Mouse (Mus musculus) testis, adult 2 months (tissue): ENCODE measurements around the gene Cacng7. TPM values are rescaled to one million over a fixed set of nuclear protein-coding genes. Genes with fewer than 3 reads are reported as not detected.

Experiments
- H3K27ac ChIP-seq: fragments of 200-500 bp; 2 replicates; pipeline ENCODE4 v1.5.1; 2012; ENCODE audit warnings: low read depth, low read length; ENCODE audit not compliant: control insufficient read depth, insufficient read depth
- H3K27me3 ChIP-seq: fragments of 200-500 bp; 2 replicates; pipeline ENCODE4 v1.6.1; 2012; ENCODE audit warnings: mild to moderate bottlenecking, low read length, moderate library complexity; ENCODE audit not compliant: control insufficient read depth, insufficient read depth
- H3K36me3 ChIP-seq: fragments of 200-500 bp; 2 replicates; pipeline ENCODE4 v1.6.1; 2012; ENCODE audit warnings: mild to moderate bottlenecking, low read length; ENCODE audit not compliant: control insufficient read depth, insufficient read depth
- H3K4me1 ChIP-seq: fragments of 200-500 bp; 2 replicates; pipeline ENCODE4 v1.6.1; 2012; ENCODE audit warnings: low read length; ENCODE audit not compliant: control insufficient read depth, insufficient read depth
- H3K4me3 ChIP-seq: fragments of 200-500 bp; 2 replicates; pipeline ENCODE4 v1.5.1; 2012; ENCODE audit warnings: low read depth, mild to moderate bottlenecking, low read length, moderate library complexity, mixed read lengths; ENCODE audit not compliant: control insufficient read depth
- CTCF ChIP-seq: fragments of 200-500 bp; IDR thresholded peaks from 2 replicates; pipeline ENCODE4 v1.5.1; 2012; ENCODE audit warnings: low read depth, mild to moderate bottlenecking, inconsistent platforms, low read length, moderate library complexity; ENCODE audit not compliant: control insufficient read depth, insufficient read depth, insufficient replicate concordance
- POLR2A ChIP-seq: fragments of 200-500 bp; IDR thresholded peaks from 2 replicates; pipeline ENCODE4 v1.6.1; 2012; ENCODE audit warnings: low read depth, mild to moderate bottlenecking, inconsistent platforms, low read length, moderate library complexity; ENCODE audit not compliant: control insufficient read depth
- polyA plus RNA-seq: library from polyadenylated mRNA; depleted of rRNA; stranded (reverse); fragments of >200 nt; gene quantifications from 2 replicates; pipeline ENCODE4 v1.2.3, GENCODE M21; 2012

Cacng7 gene
- polyA plus RNA-seq, 1 experiment: 1.9 TPM

DNA sequence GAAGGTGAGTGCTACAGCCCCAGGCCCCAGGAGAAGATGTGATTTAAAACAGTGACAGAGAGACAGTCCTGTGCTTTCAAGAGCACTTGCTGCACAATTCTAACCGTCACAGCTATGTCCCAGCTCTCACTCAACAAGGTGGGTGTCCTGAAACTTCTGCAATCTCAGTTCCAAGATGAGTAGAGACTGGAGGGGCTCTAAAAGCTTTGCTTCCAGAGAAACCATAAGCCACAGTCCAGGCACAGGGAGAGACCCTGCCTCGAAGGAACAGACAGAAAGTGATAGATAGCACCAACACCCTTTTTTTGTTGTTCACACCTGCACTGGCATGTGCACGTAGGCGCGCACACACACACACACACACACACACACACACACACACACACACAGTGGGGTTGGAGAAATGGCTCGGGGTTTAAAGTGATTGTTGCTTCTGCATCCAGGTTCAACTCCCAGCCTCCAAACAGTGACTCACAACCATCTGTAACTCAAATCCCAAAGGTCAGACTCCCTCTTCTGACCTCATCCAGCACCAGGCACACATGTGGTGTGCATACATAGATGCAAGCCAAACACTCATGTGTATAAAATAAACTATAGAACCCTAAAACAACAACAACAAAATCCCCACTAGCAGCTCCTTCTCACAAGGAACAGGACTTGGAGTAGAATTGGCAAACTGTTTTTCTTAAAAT is 53.4 kb downstream of the Cacng7 start:
- H3K27me3 ChIP-seq: no peaks in the 10 kb centered on the region
- no peak overlapping the region for H3K4me3 ChIP-seq
- H3K4me1 ChIP-seq: peaks cover 11% of the 10 kb centered on the region
- H3K27ac ChIP-seq: no peak overlapping the region
- no peak for TF ChIP-seq CTCF
- TF ChIP-seq POLR2A: no peak
- no peaks in the 10 kb centered on the region; the same call in 1 of the 2 replicates for H3K36me3 ChIP-seq

DNA sequence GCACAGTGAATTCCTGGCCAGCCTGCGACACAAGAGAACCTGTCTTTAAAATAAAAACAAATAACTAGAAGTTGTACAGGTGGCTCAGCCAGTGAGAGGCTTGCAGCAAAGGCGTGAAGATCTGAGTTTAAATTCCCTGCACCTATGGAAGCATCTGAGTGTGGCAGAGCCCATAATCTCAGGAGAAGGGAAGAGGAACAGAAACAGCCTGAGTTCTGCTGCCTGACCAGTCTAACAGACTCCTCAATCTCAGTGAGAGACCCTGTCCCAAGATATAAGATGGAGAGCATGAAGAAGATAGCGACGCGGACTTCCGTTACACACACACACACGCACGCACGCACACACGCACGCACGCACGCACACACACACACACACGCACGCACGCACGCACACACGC is 55.0 kb downstream of the Cacng7 start:
- no peak for TF ChIP-seq POLR2A
- no peak for TF ChIP-seq CTCF

DNA sequence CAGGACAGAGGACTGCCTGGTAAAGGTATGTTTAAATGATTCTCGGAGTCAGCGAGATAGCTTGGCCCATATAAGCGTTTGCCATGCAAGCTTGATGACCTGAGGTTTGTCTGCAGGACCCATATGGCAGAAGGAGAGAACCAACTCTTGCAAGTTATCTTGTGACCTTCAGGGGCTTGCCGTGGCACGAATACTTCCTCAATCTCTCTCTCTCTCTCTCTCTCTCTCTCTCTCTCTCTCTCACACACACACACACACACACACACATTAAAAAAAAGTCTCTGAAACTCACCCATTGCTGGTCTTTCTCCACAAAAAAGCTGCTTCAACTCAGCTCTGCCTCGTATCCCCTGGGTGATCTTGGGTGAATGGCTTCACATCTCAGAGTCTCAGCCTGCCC is 56.1 kb downstream of the Cacng7 start:
- Histone ChIP-seq H3K36me3 (no peaks in the 10 kb centered on the region; the same call in 1 of the 2 replicates), H3K4me1 (peaks cover 17% of the 10 kb centered on the region), H3K4me3 (peak overlapping the region; percentile 63), H3K27ac (no peak overlapping the region), H3K27me3 (no peaks in the 10 kb centered on the region)
- TF ChIP-seq POLR2A: no peak
- no peak for TF ChIP-seq CTCF

More for the DNA sequence above, 55.0 kb downstream of the Cacng7 start:
- H3K27me3 ChIP-seq: no peaks in the 10 kb centered on the region
- H3K4me3 ChIP-seq: peak overlapping the region; percentile 79
- no peaks in the 10 kb centered on the region; the same call in 1 of the 2 replicates for H3K36me3 ChIP-seq
- H3K27ac ChIP-seq: peak overlapping the region; percentile 80
- H3K4me1 ChIP-seq: peaks cover 17% of the 10 kb centered on the region

DNA sequence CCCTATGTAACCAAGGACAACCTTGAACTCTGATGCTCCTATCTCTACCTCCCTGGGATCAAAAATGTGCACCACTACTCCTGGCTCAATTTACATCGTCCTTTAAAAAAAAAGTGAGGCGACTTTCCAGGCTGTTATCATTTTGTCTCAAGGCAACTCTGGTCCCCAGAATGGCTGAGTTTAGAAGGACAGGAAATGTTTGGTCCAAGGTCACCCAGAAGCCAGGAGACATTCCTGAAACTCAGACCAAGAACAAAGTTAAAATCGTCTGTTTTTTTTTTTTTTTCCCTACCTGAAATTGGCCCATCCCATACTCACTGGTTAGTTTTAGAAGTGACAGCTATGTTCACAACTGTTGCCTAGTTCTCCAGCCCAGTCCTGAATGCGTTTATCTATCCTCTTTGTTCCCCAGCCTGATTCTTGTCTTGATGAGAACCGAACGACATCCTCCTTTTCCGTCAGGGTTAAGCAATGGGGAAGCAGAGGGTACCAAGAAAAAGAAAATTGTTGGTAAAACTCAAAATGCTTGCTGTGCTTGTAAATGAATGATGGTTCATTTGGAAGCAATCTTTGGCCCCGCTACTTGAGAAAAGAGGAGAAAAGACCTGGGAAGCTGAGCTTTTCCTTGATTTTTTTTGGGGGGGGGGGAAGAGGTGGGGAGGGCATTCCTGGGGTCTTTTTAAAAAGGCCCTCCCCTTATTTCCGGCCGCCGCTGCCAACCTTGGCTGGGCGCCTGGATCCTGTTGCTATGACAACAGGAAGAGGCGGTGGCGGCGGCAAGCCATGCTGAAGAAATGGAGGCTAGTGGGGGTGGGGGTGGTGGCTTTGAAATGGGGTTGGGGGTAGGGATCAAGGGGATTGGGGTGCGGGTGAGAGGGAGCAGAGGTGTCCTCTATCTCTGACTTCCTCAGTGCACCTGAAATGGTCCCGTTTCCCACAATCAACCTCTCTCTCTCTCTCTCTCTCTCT is 57.0 kb downstream of the Cacng7 start:
- Histone ChIP-seq H3K4me1 (peaks cover 19% of the 10 kb centered on the region), H3K27ac (peak overlapping the region; percentile 18; the same call in 1 of the 2 replicates)
- TF ChIP-seq POLR2A (no peak), CTCF (no peak)

DNA sequence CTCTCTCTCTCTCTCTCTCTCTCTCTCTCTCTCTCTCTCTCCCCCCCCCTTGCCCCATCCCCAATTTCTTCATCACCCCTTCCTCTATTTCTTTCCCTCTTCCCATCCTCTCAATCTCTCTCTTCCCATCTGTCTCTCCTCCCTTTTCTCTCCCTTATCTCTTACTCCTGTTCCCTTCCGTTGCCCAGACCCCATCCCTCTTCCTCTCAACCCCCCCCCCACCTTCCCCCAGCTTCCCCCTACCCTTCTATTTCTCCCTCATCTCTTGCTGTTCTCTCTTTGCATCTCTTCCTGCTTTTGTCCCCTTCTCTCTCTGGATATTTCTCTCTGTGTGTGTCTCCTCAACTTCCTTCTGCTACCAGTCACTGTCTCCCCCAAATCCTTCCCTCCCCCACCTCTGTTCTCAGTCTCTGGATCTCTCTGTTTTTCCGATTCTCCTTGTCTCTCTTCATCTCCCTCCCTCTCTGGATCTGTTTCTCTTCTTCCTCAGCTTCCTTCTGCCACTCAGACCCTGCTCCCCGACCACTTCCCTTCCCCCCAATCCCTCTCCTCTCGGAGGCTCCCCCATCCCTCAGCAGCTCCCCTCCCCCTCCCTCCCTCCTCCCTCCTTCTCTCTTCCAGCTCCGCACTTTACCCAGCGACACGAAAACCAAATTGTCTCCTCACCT is 57.8 kb downstream of the Cacng7 start, which contains the start of gene Cacng8:
TSS of gene Cacng8 (plus strand) at position 271 of the 668 bp plus-strand sequence.
- no peaks in the 10 kb centered on the region; the same call in 1 of the 2 replicates for H3K36me3 ChIP-seq
- H3K27ac ChIP-seq: peak within 1 kb of the TSS; percentile 18; the same call in 1 of the 2 replicates
- H3K4me1 ChIP-seq: peaks cover 19% of the 10 kb centered on the region
- no peaks in the 10 kb centered on the region for H3K27me3 ChIP-seq
- peak within 1 kb of the TSS; percentile 82 for H3K4me3 ChIP-seq
- TF ChIP-seq CTCF: no peak
- no peak for TF ChIP-seq POLR2A

More for the DNA sequence above, 57.0 kb downstream of the Cacng7 start:
- H3K4me3 ChIP-seq: peak overlapping the region; percentile 63
- H3K36me3 ChIP-seq: no peaks in the 10 kb centered on the region; the same call in 1 of the 2 replicates
- no peaks in the 10 kb centered on the region for H3K27me3 ChIP-seq

DNA sequence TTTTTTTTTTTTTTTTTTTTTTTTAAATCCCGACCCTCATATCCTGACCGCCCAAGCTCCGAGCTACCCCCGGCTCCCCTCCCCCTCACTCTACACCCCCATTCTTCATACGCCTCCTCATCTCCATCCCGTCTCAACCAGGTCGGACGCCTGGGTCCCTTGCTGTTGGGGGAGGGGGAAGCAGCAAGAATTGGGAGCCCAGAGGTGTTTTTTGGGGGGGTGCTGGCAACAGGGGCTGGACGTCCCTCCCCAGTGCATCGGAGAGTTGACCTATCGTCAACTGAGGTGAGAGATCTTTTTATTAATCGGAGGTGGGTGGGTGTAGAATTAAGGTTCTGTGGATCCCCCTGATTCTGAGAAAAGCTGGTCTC is 58.3 kb downstream of the Cacng7 start:
- TF ChIP-seq CTCF (no peak), POLR2A (no peak)
- Histone ChIP-seq H3K4me1 (peaks cover 19% of the 10 kb centered on the region), H3K27ac (no peak overlapping the region), H3K36me3 (no peaks in the 10 kb centered on the region; the same call in 1 of the 2 replicates), H3K27me3 (no peaks in the 10 kb centered on the region), H3K4me3 (peak overlapping the region; percentile 78)
